Mouse (Mus musculus) brain, embryonic 14.5 days (tissue): ENCODE data around the gene Wdr45.

ENCODE experiments used
- CTCF ChIP-seq: fragments of 200-500 bp; IDR thresholded peaks from 2 replicates; pipeline ENCODE4 v1.5.1; 2012; ENCODE audit warnings: inconsistent platforms, mild to moderate bottlenecking, moderate library complexity, borderline replicate concordance; ENCODE audit not compliant: insufficient read depth, insufficient read length; ENCODE audit errors: extremely low read depth
- POLR2A ChIP-seq: fragments of 200-500 bp; IDR thresholded peaks from 2 replicates; pipeline ENCODE4 v1.6.1; 2012; ENCODE audit warnings: mild to moderate bottlenecking, inconsistent platforms, borderline replicate concordance; ENCODE audit not compliant: poor library complexity, insufficient read depth, insufficient read length, severe bottlenecking; ENCODE audit errors: extremely low read depth

GRCm38 (mm10) chrX:7743470-7743869 lies 29.3 kb downstream of the Wdr45 start:
- TF ChIP-seq CTCF (peak; percentile 29; the same call in 1 of the 2 replicates), POLR2A (no peak)
